Mouse (Mus musculus) CD8-positive naive resting alpha-beta T cell, adult 2 months (primary cell): ENCODE results near the gene Ypel3.

ENCODE experiments used
- DNase-seq, 2 experiments: peaks; one replicate each; pipeline ENCODE4 v3.0.0; 2022; ENCODE audit warnings: low read depth in 2 of 2, low spot score in 2 of 2

Ypel3 gene

DNA sequence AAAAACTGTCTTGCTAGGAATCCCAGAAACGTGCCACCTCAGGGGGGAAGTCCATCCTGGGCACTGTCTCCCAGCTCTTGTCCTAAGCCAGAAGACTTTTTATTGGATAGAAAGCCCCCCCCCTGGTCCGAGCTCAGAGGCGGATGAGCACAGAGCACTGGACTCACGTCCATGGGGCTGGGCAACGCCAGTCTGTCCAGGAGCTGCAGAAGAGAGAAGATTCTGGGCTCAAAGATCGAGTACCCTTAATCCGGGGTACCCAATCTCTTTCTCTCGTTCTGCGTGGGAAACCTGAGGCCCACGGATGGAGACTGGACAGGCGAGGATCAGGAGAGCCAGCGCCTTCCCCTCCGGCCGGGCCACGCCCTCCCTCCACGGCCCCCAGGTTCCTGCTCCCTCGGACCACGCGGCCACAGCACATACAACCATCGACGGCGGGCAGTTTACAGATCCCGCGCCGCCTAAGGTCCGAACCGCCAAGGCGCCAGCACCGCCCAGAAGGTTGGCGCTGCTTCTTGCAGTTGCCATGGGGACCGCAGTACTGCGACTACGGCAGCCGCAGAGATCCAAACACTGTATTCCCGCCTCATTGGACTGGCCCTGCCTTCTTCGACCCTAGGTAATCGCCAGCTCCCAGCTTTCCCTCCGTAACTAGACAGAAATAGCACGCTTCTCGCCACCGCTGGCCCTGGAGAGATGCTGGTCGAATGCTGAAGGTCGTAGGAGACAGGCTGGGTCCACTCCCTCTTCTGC lies 32.1 kb downstream of the Ypel3 start:
- no peak for DNase-seq

DNA sequence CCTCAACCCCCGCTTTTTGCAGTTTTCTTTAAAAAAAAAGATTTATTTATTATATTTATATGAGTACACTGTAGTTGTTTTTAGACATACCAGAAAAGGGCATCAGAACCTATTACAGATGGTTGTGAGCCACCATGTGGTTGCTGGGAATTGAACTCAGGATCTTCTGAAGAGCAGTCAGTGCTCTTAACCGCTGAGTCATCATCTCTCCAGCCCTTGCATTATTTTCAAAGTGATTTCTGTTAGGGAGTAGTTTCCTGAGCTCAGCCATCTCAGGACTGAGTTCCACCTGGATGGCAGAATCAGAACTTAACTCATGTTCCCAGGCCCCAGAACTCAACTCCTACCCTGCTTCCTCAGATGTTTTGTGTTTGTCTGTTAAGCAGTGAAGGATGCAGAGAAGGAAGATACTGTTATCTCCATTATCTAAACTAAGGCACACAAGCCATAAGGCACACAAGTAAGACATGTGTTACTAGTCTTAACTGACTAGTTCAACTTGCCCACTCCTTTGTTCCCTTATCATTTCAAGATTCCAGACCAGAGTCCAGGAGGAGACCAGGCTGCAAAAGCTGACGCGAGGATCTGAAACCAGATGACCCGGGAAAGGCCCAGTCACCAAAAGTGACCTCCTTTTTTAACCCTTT lies 33.1 kb downstream of the Ypel3 start:
- no peak for DNase-seq

DNA sequence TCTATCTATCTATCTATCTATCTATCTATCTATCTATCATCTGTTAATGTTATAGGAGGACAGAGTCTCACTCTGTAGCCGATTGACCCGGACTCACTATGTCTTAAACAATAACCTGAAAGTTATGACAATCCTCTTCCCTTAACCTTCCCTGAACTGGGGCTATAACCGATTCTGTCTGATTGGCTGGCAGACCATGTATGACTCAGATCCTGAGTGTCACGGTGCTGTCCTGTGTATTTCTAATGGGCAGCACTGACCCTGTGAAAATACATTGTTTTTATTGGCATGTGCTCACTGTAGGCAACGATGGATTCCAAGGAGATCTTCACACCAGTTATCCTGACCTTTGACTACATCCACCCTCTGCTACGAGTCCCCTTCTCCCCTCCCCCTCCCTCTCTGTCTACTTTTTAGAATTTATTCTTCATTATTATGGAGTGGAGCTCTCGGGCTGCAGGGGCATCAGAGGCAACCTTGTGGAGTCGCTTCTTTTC lies 39.0 kb downstream of the Ypel3 start:
- no peak for DNase-seq

DNA sequence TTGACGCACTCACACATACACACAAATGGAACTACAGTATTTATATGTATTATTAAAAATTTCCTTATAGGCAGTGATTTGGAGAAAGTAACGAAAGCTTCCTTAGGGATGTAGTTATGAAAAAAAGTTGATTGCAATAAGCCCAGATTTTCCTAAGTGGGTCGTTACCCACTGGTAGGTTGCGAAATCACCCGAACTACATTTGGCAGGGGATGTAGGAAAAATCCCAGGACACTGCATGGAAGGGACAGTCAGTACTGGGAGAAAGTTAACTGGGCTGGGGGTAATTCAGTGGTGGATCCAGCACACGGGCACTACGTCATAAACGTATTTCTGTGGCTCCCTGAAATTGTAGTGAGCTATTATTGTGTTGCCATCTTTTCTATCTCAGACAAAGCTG lies 39.7 kb downstream of the Ypel3 start:
- DNase-seq: no peak

DNA sequence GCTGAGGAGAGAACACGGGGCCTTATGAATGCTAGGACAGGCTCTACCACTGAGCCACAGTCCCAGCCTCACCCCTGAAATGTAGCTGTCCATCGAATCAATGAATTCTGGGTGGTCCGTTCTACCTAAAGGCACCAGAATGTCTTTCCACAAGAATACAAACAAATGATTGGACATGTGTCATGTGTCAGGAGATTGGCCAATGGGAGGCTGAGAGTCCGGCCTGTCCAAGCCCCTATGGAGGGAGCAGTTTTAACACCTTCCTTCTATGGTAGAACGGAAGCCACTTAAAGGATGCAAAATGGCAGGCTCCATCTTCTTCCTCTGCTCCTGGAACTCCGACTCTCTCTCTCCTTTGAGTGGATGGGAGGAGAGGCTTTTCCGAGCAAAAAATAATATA lies 40.8 kb downstream of the Ypel3 start:
- no peak for DNase-seq

DNA sequence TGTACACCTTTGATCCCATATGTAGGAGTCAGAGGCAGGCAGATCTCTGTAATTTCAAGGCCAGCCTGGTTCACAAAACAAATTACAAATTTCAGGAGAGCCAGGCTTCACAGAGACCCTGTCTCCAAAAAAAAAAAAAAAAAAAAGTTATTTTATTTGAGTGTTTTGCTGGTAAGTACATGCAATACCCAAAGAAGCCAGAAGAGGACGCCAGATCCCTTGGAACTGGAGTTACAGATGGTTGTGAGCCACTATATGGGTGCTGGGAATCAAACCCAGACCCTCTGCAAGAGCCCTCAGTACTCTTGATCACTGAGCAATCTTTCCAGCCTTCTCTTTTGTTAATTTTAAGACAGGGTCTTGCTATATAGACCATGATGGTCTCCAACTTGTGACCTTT lies 42.1 kb downstream of the Ypel3 start:
- DNase-seq: no peak

DNA sequence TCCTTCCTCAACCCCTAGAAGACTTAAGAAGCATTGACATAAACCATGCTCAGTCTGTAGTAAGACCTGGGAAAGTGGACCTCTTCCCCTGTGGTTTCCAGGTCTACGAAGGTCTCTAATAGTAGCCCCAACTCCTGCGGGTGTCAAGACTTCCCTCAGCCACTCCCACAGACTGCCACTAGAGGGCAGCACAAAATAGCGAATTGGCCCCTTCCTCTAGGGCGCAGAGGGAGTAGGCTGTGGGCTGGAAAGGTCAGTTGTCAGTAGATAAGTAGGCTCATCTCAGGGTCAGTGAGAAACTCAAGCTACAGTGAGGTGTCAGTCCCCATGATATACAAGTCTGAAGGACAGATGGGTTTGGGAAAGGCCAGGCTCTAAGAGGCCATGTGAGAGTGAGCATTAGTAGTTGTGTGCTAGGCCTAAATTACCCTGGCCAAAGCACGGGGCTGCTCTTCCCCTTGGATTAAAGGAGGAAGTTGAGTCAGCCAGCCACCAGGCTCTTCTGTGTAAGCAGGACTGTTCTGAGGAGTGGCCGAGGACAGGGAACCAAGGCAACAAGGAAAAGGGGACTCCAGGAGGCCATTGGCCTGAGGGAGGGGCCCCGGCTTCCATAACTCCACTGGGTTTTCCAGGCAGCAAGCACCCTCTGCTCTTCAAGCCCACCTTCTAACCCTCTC lies 45.2 kb downstream of the Ypel3 start:
- peak; percentile 77 to 79 for DNase-seq

DNA sequence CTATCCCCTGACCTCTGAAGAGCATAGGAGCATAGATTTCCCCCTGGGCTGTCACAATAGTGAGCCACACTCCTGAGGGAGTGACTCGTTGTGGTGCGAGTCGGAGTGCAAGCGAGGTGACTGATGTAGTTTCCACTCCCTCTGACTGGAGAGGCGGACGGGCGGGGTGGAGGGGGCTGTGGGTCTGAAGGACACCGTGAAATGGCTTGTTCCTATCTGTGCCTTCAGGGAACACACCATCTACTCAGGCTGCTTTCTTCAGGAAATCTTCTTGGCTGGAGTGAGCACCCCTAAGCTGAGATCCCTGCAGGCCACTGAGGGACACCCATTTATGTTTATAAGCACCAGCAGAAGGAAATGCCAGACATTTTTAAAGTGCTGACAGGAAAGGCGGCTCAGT lies 46.0 kb downstream of the Ypel3 start:
- no peak for DNase-seq

DNA sequence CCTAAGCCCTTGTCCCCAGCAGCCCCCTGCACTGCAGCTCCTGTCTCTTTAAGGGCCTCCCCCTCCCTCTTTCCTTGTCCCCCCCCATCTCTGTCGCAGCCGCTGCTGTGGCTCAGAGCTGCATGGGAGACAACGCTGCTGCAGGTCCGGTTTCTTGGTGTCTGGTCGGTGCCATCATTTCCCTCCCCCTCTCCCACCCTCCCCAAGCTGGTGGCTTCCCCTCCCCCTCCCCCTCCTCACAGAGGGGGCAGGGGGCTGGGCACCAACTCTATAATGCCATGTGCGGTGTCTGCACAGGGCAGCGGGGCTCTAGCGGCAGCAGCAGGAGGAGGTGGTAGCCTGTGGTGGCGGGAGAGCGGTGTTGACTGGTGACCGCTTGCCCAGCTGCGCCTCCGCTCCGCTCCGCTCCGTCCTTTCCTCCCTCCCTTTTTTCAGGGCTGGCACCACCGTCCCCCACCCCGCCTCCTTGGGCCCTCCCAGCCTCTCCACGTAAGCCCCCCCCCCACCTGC lies 46.5 kb downstream of the Ypel3 start:
- DNase-seq: no peak

DNA sequence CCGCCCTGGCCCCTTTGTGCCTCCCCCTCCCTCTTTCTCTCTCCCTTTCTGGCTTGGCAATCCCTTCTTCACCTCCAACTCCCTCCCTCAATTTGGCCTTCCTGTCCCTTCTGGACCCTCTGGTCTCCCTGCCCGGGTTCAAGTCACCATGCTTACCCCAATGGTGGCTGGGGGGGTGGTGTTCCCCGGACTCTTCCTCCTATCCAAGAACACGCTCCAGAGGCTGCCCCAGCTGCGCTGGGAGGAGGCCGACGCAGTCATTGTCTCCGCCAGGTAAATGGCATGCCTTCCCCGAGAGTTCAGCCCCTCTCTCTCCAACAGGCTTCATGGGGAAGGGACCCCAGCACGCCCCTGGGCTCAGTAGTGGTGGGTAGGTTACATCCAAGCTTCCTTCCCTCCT lies 47.2 kb downstream of the Ypel3 start:
- DNase-seq: no peak

DNA sequence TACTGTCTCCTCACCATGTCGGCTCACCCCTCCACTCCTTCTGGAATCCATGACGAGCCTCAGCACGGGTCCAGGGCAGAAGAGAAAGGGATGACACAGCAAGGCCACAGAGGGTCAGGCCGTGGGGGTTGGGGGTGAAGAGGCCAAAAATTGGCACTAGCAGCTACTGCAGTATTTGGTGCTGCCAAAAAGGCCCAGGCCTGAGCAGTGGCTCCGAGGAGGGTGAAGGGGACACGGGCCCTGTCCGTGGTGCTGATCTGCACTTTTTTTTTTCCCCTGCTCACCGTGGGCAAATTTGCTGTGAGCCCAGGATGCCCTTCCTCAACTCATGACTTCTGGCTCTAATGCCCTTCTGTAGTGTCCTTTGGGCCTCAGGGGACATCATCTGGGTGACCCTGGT lies 48.6 kb downstream of the Ypel3 start:
- no peak for DNase-seq

DNA sequence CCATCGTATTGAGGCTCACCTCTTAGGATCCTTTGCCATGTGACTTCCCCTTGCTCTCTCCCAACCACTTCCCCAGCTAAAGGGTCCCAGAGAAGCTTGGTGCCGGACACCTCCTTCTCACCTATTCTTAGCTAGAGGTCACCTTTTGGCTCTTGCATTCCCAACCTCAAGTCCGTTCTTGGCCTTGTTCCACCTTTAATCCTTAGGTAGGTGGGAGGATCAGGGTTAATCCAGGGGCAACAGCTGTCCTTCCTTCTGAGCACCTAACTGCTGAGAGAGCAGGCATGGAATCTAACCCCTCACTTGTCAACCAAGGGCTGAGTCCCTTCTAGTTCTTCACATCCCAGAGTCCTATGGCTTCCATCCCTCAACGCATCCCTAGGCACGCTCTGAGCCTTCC lies 49.2 kb downstream of the Ypel3 start:
- DNase-seq: no peak
